Mouse (Mus musculus): ENCODE measurements at regions not wholly inside any gene's neighbourhood (a gene's known extent, or its start where the extent isn't known, plus 50 kb on each side); places are given as distances from the start of the nearest gene placed in this dataset.

DNA sequence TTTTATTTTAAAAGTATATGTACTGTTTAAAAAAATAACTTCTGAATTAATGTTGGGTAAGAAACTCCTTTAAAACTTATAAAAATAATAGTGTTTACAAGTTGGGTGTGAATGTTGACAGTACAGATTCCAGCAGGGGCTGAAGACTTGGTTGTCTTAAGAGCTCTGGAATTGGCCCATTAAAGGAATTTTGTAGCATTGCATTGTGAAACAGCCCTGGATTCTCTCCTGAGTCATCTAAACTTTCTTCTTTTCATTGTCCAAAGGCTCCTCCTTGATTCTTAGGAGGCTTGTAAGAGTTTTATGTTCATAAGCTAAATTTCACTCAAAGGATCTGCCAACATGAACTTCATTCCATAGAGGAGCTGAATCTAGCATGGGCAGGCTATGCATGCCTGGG, 174.7 kb upstream of the Marcks start:
- TF ChIP-seq POLR2A (IDR thresholded peaks at IDR 0.05; ENCODE audit: low read depth, low read length): no peak
- no peak for TF ChIP-seq CTCF (conservative IDR thresholded peaks at IDR 0.05; ENCODE audit: insufficient read depth, insufficient read length, low read depth, low read length)

Data from kidney, adult 2 months (tissue).